Mouse (Mus musculus): Measurements from ENCODE around the gene Man1c1. TPM values are rescaled to one million over a fixed set of nuclear protein-coding genes. Genes with fewer than 3 reads are reported as not detected.

Gene Man1c1
- total and polyA plus RNA-seq, 2 experiments from 2014 or later, result 2.4 to 9.9 TPM

DNA sequence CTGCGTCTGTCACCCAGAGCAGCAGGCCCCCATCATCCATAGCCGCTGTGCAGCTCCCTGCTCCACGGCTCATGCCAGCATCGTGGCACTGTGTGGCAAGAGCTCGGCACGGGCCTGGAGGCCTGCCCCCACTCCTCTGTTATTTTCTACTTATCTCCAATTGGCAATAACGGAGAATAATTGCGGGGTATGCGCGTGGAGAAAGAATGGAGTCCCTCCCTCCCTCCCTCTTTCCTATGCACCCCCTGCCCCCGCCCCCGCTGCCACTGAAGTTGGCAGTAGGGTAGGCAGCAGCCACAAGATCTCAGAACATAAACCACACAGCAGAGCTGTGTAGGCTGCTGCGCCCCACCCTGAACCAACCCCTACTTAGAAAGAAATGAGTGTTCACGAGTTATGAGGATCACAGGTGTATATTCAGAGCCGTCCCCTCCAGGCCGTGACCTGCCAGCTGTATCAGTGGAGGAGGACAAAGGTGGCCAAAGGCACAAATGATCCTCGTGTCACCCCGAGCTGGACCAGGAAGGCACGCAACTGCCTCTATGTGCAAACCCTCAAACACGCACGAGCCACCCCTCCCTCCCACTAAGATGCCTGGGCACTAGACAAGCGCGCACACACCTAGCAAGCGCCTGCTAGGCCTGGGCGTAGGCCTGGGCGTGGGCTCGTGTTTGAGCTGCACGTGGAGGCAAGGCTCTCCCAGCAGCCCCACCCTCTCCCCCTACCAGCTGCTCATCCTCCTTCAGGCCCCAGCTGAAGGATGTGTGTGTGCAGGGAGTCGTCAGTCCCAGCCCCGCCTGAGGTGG lies 62.2 kb downstream of the Man1c1 start:
- ATAC-seq, result peak; percentile 78
- TF ChIP-seq CTCF (IDR thresholded peaks at IDR 0.05; ENCODE audit: low read depth), result no peak
- no peak overlapping the region for H3K4me3 ChIP-seq (ENCODE audit: low read depth, low read length)

DNA sequence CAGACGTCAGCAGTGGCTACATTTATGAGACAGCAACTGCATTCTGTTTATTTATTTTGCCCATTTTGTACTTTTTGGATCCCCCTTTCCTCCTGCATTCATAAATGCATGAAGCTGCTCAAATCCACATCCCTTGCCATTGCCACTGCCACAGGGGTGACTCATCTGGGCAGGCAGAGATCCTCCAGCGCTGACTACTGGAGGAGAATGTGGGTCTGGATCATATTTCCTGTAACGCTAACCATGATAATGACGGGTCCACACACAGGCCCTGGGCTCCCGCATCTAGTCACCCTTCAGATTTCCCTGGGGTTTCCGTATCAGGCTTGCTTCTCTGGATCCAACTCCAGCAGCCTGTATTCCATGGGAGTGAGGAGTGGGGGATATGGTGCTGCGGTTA lies 64.8 kb downstream of the Man1c1 start:
- WGBS, result 89% methylated on average over 7 of the region's 7 CpGs
- no peak overlapping the region for H3K4me2 ChIP-seq (ENCODE audit: low read depth)
- H3K9ac ChIP-seq, result no peak overlapping the region
- no peaks in the 10 kb centered on the region for H3K4me1 ChIP-seq (ENCODE audit: insufficient read depth)
- peaks cover 2% of the 10 kb centered on the region; the same call in 1 of the 2 replicates for H3K9me3 ChIP-seq (ENCODE audit: low read length)
- no peak for TF ChIP-seq CTCF (IDR thresholded peaks at IDR 0.05; ENCODE audit: low read depth)
- H3K36me3 ChIP-seq (ENCODE audit: insufficient read depth), result no peaks in the 10 kb centered on the region
- ATAC-seq (no peak), DNase-seq (no peak)
- H3K27ac ChIP-seq (ENCODE audit: low read depth, low read length), result no peak overlapping the region
- H3K4me3 ChIP-seq (ENCODE audit: low read depth, low read length), result no peak overlapping the region
- H3K27me3 ChIP-seq (ENCODE audit: insufficient read depth, low read length), result no peaks in the 10 kb centered on the region

More for the DNA sequence above, 62.2 kb downstream of the Man1c1 start:
- Histone ChIP-seq H3K36me3 (ENCODE audit: insufficient read depth) (no peaks in the 10 kb centered on the region), H3K27ac (ENCODE audit: low read depth, low read length) (no peak overlapping the region), H3K4me1 (ENCODE audit: insufficient read depth) (no peaks in the 10 kb centered on the region), H3K9ac (0 out of 2 replicates have a peak overlapping the region, but pooled peaks have one; percentile 10), H3K4me2 (ENCODE audit: low read depth) (no peak overlapping the region), H3K9me3 (ENCODE audit: low read length) (peaks cover 2% of the 10 kb centered on the region; the same call in 1 of the 2 replicates), H3K27me3 (ENCODE audit: insufficient read depth, low read length) (no peaks in the 10 kb centered on the region)
- WGBS, result 70% methylated on average over 30 of the region's 30 CpGs
- no peak for DNase-seq

- Histone ChIP-seq H3K4me2 (ENCODE audit: low read depth) (no peak overlapping the region), H3K27me3 (ENCODE audit: insufficient read depth, low read length) (no peaks in the 10 kb centered on the region), H3K4me1 (ENCODE audit: insufficient read depth) (peaks cover under 1% of the 10 kb centered on the region; the same call in 1 of the 2 replicates), H3K36me3 (ENCODE audit: insufficient read depth) (no peaks in the 10 kb centered on the region), H3K27ac (ENCODE audit: low read depth, low read length) (no peak overlapping the region), H3K4me3 (ENCODE audit: low read depth, low read length) (no peak overlapping the region), H3K9ac (no peak overlapping the region), H3K9me3 (ENCODE audit: low read length) (peaks cover 2% of the 10 kb centered on the region; the same call in 1 of the 2 replicates)
- ATAC-seq (no peak), DNase-seq (no peak)
- no peak for TF ChIP-seq CTCF (IDR thresholded peaks at IDR 0.05; ENCODE audit: low read depth)
- 74% methylated on average over 5 of the region's 5 CpGs for WGBS
Observed at GRCm38 (mm10) chr4:134638111-134638550, 66.0 kb downstream of the Man1c1 start.

DNA sequence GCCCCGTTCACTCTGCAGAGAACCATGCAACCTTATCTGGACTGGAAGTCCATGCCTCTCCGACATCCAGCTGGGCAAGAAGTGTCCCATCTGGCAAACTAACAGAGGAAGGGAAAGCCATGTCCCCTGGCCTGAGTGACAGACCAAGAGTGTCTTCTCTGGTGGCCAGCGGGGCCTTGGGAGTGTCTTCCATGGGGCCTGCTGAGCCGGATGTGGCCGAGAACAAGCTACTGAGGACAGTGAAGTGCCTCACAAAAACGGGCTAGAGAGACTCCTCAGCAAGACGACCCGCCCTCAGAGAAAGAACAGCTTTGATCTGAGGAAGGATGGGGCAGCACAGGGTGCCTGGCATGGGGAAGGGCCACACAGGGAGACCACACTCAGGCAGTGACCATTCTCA lies 67.7 kb downstream of the Man1c1 start:
- no peak for DNase-seq

DNA sequence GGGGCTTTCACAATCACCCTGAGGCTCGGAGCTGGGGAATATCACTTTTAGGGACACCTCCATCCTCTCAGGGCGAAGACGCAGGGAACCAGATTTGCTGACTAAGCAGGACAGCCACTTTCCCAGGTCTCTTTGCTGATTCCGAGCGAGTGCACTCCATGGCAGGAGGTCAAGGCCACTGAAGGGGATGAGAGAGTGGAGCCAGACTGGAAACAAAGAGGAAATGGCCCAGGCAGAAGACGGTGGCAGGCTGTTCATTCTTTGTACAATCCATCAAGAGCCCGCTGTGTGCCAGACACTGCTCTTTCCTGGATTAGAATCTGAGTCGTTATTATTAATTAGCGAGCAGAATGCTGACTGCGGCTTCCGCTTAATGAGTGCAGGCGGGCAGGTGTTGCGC lies 70.1 kb downstream of the Man1c1 start:
- no peak for DNase-seq
- Histone ChIP-seq H3K4me3 (ENCODE audit: low read depth, low read length) (no peak overlapping the region), H3K9me3 (ENCODE audit: low read length) (peaks cover 2% of the 10 kb centered on the region; the same call in 1 of the 2 replicates), H3K4me2 (ENCODE audit: low read depth) (no peak overlapping the region), H3K9ac (no peak overlapping the region), H3K27me3 (ENCODE audit: insufficient read depth, low read length) (no peaks in the 10 kb centered on the region), H3K27ac (ENCODE audit: low read depth, low read length) (no peak overlapping the region), H3K4me1 (ENCODE audit: insufficient read depth) (peaks cover 10% of the 10 kb centered on the region; the same call in 1 of the 2 replicates), H3K36me3 (ENCODE audit: insufficient read depth) (no peaks in the 10 kb centered on the region)
- no peak for ATAC-seq
- 32% methylated on average over 13 of the region's 13 CpGs for WGBS
- TF ChIP-seq CTCF (IDR thresholded peaks at IDR 0.05; ENCODE audit: low read depth), result no peak

More for the DNA sequence above, 67.7 kb downstream of the Man1c1 start:
- Histone ChIP-seq H3K27me3 (ENCODE audit: insufficient read depth, low read length) (no peaks in the 10 kb centered on the region), H3K27ac (ENCODE audit: low read depth, low read length) (no peak overlapping the region), H3K4me1 (ENCODE audit: insufficient read depth) (peaks cover 8% of the 10 kb centered on the region; the same call in 1 of the 2 replicates), H3K36me3 (ENCODE audit: insufficient read depth) (no peaks in the 10 kb centered on the region), H3K4me2 (ENCODE audit: low read depth) (no peak overlapping the region), H3K9ac (no peak overlapping the region), H3K4me3 (ENCODE audit: low read depth, low read length) (no peak overlapping the region), H3K9me3 (ENCODE audit: low read length) (peaks cover 2% of the 10 kb centered on the region; the same call in 1 of the 2 replicates)
- WGBS, result 72% methylated on average over 8 of the region's 8 CpGs
- ATAC-seq, result no peak
- no peak for TF ChIP-seq CTCF (IDR thresholded peaks at IDR 0.05; ENCODE audit: low read depth)

DNA sequence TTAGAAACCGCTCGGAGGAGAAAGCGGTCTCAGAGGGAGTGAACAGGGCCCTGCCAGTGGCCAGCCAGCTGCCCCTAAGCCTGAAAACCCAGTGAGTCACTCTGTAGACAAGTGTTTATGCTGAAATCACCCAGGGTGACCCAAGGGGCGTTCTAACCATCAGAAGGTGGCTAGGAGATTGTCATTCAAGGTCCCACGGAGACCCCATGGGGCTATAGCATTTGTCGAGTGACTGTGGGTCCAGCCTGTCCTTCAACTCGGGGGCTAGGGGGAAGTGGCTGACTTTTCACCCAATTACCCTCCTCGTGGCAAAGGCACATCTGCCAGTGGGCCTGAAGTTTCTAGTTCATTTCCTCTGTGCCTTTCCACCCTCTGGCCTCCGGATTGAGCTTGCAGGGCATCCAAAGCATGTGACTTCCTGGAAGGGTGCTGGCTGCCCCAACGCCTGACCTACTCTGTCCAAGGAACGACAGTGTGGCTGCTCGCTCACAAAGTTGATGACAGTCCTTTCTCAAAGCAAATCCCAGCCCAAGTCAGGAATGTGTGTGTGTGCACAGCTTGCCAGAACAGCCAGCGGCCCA lies 71.9 kb downstream of the Man1c1 start:
- no peak for DNase-seq
- Histone ChIP-seq H3K4me3 (ENCODE audit: low read depth, low read length) (no peak overlapping the region), H3K4me2 (ENCODE audit: low read depth) (0 out of 2 replicates have a peak overlapping the region, but pooled peaks have one; percentile 4), H3K27me3 (ENCODE audit: insufficient read depth, low read length) (no peaks in the 10 kb centered on the region), H3K9ac (no peak overlapping the region), H3K27ac (ENCODE audit: low read depth, low read length) (peak overlapping the region; percentile 69), H3K9me3 (ENCODE audit: low read length) (no peaks in the 10 kb centered on the region), H3K4me1 (ENCODE audit: insufficient read depth) (peaks cover 10% of the 10 kb centered on the region; the same call in 1 of the 2 replicates), H3K36me3 (ENCODE audit: insufficient read depth) (no peaks in the 10 kb centered on the region)
- ATAC-seq, result peak; percentile 73
- WGBS, result 26% methylated on average over 13 of the region's 13 CpGs
- no peak for TF ChIP-seq CTCF (IDR thresholded peaks at IDR 0.05; ENCODE audit: low read depth)

Data from forebrain, postnatal 0 days (tissue).